Mouse (Mus musculus): Measurements from ENCODE around the gene Tsc22d3.
"Not testable (repeated sequence)": the region's sequence is repeated elsewhere in the genome, so short reads cannot be mapped to it uniquely, and the experiment has no call there.

Tsc22d3 gene

DNA sequence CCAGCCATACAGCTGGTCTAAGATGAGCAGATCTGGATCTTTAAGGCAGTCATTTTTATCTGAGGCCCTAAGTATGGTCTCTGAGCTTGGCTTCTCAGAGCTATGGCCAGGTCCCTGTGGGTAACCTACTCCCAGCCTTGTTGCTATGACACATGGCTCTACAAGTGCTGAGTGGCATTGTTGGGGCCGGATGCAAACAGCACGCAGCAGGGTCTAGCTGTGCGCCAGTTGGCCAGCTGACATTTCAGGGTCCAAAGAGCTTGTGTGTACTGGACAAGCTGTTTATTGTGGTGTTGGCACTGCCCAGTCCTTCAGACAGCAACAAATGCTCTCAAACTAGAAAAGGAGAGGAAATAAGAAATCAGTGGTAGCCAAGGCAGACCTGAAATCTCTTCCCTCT lies 35.2 kb downstream of the Tsc22d3 start:
- DNase-seq, result no peak

DNA sequence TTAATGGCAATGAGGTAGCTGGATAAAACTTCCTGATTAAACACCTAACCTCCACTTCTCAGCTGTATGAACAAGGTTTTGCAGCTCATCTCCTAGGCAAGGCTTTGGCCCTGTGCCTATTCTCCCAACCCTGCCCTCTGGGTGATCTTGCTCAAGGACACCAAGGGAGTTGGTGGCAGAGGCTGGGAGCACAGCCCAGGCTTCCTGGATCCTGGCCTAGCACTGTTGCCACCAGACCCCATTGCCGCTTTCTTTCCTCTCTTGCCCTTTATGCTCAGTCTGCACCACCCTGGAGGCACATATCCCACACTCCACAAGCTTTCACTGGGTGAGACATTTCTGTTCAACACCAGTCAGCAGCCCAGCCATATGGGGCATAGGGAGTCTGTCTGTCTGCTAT lies 35.7 kb downstream of the Tsc22d3 start:
- DNase-seq, result no peak

DNA sequence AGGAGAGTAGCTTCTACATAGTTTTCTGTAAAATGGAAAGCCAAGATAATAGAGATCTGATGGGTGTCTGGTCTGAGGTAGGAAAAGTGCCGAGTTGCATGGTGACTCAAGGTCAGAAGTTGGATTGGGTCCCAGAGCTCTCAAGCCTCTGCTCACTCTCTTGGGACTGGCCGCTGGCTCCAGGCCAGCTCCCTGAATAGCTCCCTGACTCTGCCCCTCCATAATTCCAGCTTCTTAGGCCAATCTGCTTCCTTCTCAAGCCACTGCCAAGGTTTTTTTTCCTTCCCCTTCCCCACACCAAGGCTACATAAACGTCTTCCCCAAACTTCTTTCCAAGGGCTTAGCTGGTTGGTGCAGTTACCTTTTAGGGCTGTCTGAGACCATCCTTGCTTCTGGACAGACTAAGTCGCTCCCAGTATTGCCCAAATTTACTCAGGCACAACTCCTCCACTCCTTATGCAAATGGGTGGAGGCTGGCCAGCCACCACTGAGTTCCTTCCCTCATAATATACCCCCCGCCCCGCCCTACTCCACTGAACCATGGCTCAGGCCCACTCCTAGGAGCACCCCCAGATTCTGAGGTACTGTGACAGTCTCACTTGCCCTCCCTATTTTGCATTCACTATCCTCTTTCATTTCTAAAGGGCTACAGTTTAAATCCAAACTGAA lies 42.1 kb downstream of the Tsc22d3 start:
- DNase-seq, result peak; percentile 77

- DNase-seq, result no peak
These were observed 44.5 kb downstream of the Tsc22d3 start for GRCm38 (mm10) chrX:140555965-140556364.

DNA sequence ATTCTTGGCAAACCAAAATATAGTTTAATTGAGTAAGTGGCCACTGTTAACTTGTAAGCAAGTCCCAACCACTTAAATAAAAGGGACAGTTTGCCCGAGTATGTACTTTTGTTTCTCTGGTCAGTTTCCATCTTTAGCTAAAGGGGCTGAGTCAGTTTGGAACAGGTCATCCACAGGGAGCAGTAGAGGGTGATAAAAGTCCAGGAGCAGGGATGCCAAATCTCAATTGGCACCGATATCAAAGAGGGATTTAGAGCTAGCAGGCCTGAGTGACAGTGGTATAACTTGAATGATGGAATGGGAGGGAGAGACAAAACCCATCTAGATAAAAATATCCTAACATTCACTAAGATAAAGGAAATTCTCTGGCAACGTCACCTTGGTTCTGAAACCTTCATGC lies 45.0 kb downstream of the Tsc22d3 start:
- no peak for DNase-seq

- DNase-seq, result no peak
These were observed 52.6 kb downstream of the Tsc22d3 start for GRCm38 (mm10) chrX:140547660-140548419.

- peak; percentile 55 for DNase-seq
These were observed 55.7 kb downstream of the Tsc22d3 start for GRCm38 (mm10) chrX:140544737-140545136.

DNA sequence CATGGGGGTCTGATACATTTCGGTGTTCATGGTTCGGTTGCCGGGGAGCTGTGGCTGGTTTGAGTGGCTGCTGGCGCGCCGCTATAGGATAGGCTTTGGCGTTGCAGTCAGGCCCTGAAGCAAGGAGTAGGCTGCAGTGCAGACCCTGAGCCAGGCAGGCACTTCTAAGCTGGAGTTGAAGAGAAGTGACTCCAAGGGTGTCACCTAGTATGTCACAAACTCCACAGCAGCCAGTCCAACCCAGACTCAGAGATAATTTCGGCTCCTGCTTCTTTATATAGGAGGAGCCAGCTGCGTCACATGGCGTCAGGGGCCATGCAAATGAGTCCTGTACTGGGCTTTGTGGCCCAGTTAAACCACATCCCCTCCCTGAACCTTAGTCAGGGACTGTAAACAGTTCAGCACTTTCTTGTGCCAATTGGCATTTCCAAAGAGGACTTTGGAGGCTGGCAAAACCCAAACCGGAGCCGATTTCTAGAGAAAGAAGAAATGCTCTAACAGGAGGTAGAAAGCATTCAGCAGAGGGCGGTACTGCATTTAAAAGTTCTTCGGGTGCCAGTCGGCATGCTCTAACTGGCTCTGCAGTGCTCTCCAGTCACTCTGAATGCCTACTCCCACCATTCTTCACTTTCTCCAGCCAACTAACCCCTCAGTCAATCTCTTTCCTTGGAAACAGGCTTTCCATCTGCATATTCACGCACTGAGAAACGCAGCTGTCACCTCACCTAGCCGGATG lies 57.4 kb downstream of the Tsc22d3 start:
- DNase-seq, result peak; percentile 88

- DNase-seq, result no peak
These were observed 58.0 kb downstream of the Tsc22d3 start for GRCm38 (mm10) chrX:140542474-140542845.

GRCm38 (mm10) chrX:140541711-140542473 lies 58.6 kb downstream of the Tsc22d3 start:
- peak; percentile 47 for DNase-seq

GRCm38 (mm10) chrX:140540500-140541114 lies 59.9 kb downstream of the Tsc22d3 start:
- no peak for DNase-seq

GRCm38 (mm10) chrX:140539831-140540230 lies 60.6 kb downstream of the Tsc22d3 start:
- DNase-seq, result not testable (repeated sequence)

- DNase-seq, result no peak
These were observed 61.3 kb downstream of the Tsc22d3 start for GRCm38 (mm10) chrX:140539111-140539680.

DNA sequence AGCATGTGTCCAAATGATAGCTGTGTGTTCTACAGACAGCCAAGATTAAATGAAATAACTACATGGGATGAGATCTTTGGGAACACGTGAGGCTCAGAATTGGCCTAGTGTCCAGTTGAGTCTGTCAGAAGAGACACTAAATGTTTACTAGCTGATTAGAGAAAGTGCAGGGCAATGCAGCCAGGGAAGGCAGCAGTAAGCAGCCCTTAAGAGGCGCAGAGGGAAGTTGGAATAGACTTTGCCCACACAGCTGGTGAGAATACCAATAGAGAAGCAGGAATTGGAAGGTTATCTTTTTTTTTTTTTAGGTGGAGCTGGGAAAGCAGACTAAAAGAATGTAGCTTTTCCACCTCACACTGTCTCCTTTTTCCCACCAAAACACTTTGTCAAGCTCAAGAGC lies 61.8 kb downstream of the Tsc22d3 start:
- no peak for DNase-seq

DNA sequence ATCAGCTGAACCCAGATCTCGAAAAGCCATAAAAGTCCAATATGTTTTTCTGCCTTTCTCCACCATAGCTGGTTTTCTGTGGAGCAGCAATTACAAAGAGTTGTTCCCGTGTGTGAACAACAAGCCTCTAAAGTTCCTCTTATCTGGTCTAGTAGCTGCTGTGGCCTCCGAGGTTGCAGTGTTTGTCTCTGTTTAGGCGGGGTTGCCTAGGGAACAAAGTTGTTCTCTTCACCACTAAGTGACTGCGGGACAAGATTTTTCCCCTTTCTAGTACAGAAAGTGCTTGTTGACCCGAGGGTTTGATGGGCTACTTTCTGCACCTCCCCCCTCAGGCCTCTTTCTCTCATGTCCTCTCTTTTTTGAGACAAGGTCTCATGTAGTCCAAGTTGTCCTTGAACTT lies 62.8 kb downstream of the Tsc22d3 start:
- no peak for DNase-seq

DNA sequence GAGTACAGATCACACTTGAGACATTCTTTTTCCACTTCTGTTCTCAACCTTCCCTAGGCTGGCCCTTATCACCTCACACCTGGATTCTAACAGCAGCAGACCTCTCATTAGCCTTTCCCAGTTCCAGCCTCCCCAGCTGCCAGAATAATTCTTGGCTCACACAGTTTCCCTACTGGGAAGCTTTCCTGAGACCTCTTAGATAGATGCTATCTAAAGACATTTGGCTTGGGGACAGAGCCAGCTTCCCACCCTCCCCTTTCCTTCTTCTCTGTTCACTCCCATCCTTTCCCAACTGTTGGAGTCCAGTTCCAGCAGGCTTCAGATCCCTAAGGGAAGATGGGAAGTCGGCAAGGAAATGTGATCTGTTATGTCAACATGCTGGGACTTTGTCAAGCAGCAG lies 65.0 kb downstream of the Tsc22d3 start:
- DNase-seq, result peak; percentile 4

DNA sequence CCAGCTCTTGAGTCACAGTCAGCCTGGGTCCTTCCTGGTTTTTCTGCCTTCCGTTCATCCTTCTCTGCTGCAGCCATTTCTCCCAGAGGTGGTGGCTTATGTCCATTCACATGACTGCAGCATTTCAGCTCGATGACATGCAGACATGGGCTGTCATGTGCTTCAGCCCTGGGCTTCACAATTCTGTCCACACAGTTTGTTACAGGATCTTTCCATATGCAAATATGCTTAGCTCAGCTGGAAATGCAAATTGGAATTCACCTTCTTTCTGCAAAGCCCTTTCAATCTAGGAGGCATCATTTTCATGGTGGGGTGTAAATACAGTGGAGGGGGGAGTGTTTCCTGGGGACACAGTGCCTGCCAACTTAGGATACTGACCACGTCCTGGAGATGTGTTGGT lies 66.2 kb downstream of the Tsc22d3 start:
- DNase-seq, result peak; percentile 2

DNA sequence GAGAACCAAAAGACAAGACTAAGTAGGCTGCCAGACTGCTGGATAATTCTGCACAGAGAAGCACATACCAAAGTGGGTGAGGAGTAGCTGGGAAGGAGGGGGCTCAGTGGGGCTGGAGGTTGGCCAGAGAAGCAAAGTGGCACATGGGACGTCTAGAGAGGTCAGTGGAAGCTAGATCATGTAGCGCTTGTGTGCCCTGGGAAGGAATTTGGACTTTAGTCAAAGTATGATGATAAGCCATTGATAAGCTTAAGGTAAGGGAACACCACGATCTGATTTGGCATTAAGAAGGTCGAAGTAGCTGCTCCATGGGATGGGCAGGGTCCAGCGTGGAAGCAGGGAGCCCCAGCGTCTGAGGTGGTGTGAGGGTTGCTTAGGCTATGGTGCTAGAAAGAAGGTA lies 68.1 kb downstream of the Tsc22d3 start:
- no peak for DNase-seq

DNA sequence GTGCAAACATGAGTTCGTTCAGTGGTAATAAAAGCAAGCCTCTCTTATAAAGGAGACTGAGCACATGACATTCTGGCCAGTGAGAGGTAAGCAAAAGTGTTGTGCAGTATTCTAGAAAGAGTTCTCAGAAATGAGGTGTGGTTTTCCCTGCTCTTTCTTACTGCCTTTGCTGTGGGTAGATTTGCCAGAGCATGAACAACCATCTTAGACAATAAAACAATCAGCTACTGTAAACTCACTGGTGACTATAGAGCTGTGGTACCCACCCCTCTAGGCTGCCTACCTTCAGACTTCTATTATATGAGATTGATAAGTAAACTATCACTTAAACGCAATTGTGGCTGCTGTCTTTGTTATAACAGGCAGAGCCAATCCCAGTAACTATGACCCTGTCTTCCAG lies 69.1 kb downstream of the Tsc22d3 start:
- peak; percentile 1 for DNase-seq

DNA sequence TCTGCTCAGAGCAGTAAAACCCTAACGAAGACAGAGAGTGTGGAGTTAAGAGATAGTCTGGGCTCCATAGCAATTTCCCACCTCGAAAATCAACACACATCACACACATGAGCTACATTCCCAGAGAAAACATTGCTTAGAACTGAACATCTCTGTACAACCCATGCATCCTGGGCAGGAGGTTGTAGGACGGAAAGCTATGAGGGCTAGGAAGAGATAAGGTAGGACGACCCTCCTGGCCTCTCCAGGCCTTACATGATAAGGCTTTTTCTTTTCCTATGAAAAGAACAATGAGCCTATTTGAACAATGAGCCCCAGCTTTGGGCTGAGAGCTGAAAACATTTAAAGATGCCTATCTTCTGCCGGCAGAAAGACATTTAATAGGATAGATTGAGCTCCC lies 69.8 kb downstream of the Tsc22d3 start:
- DNase-seq, result no peak

GRCm38 (mm10) chrX:140529074-140529561 lies 71.3 kb downstream of the Tsc22d3 start:
- peak; percentile 67 for DNase-seq

DNA sequence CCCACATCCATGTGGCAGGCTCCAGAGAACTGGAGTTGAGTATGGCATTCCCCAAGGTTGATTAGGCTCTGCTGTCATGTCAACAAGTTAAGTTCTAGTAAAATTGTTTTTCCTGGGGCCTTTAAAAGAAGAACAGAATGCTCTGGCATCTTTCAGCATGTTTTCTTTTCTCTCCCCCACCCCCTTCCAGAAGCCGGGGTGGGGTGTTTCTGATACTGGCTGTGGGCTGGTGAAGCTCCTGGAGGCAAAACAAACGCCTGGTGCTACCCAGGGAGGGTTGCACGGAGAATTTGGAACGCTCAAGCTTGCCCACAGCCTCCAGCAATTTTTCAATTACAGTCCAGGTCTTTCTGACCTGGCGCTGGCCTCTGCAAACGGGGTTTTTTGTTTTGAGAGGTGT lies 73.2 kb downstream of the Tsc22d3 start:
- DNase-seq, result no peak
